Mouse (Mus musculus): Measurements from ENCODE around the gene Mau2.

DNA sequence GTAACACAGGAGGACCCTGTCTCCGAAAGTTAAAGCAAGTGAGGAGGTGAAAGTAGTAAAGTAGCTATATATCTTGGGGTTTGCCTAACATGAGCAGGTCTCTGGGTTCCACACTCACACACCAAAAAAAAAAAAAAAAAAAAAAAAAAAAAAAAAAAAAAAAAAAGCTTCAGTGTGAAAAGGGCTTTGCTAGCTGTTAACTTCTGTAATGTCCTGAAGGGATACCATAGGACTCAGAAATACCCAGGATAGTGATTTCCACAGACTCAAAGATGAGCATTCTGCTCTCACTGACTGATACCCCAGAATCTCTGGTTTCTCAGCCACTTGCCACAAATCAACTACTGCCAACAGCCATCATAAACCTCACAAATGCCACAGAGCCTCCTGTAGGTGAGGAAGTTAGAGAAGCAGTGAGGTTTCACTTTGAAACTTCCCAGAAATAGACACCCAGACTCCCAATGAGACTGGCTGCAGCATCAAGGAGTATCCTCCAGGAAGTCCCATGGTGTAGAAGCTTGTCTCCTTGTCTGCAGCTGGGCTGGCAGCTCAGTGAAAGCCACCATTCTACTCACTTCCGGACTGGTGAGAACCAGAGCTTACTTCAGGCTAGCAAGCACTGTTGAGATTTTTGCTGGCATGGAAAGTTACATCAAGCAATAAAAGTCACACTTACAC, 57.5 kb downstream of the Mau2 start:
- TF ChIP-seq EP300 (IDR thresholded peaks at IDR 0.05; ENCODE audit: insufficient read depth, low read depth, low read length) (no peak), CTCF (IDR thresholded peaks at IDR 0.05; ENCODE audit: low read depth, low read length) (no peak), POLR2A (IDR thresholded peaks at IDR 0.05; ENCODE audit: insufficient read depth, low read length) (no peak)

Data from ES-Bruce4 (cell line).